Mouse (Mus musculus) midbrain, postnatal 0 days (tissue): Measurements from ENCODE around the gene Enpp7. TPM values are rescaled to one million over a fixed set of nuclear protein-coding genes. Genes with fewer than 3 reads are reported as not detected.

ENCODE experiments used
- ATAC-seq: fragments of 200-750 bp; cut with Nextera tagmentation; 2 replicates; pipeline ENCODE4 v1.8.0; 2017; ENCODE audit warnings: moderate number of reproducible peaks, mild to moderate bottlenecking, moderate TSS enrichment, moderate library complexity; ENCODE audit not compliant: low FRiP score
- DNase-seq: peaks from one replicate; pipeline ENCODE4 v3.0.0-alpha.2; 2015; ENCODE audit warnings: low spot score
- H3K27ac ChIP-seq: fragments of 300-500 bp; sonication (generic); 2 replicates; pipeline ENCODE4 v1.5.1; 2014; ENCODE audit warnings: low read depth, mild to moderate bottlenecking, low read length, mixed read lengths
- H3K27me3 ChIP-seq: fragments of 300-500 bp; sonication (generic); 2 replicates; pipeline ENCODE4 v1.6.1; 2014; ENCODE audit warnings: low read length, control low read depth, mixed read lengths; ENCODE audit not compliant: insufficient read depth
- H3K36me3 ChIP-seq: fragments of 300-500 bp; sonication (generic); 2 replicates; pipeline ENCODE4 v1.6.1; 2014; ENCODE audit warnings: low read length, control low read depth, mixed read lengths; ENCODE audit not compliant: insufficient read depth
- H3K4me1 ChIP-seq: fragments of 300-500 bp; sonication (generic); 2 replicates; pipeline ENCODE4 v1.6.1; 2014; ENCODE audit warnings: mild to moderate bottlenecking, control low read depth, antibody characterized with exemption, low read length, mixed read lengths; ENCODE audit not compliant: insufficient read depth
- H3K4me2 ChIP-seq: fragments of 300-500 bp; sonication (generic); 2 replicates; pipeline ENCODE4 v1.6.1; 2014; ENCODE audit warnings: low read depth, mild to moderate bottlenecking, low read length, mixed read lengths; ENCODE audit not compliant: poor library complexity, severe bottlenecking
- H3K4me3 ChIP-seq: fragments of 300-500 bp; sonication (generic); 2 replicates; pipeline ENCODE4 v1.5.1; 2014; ENCODE audit warnings: low read depth, mild to moderate bottlenecking, low read length, moderate library complexity
- H3K9ac ChIP-seq: fragments of 300-500 bp; sonication (generic); replicated peaks from 2 replicates; pipeline ENCODE4 v1.6.1; 2014; ENCODE audit warnings: mild to moderate bottlenecking, low read length, moderate library complexity, mixed read lengths; ENCODE audit not compliant: poor library complexity, severe bottlenecking
- H3K9me3 ChIP-seq: fragments of 300-500 bp; sonication (generic); 2 replicates; pipeline ENCODE4 v1.6.1; 2016; ENCODE audit warnings: low read length, control low read depth
- CTCF ChIP-seq: IDR thresholded peaks from 2 replicates; pipeline ENCODE4 v1.5.1; 2016; ENCODE audit warnings: antibody characterized with exemption, mild to moderate bottlenecking
- WGBS: fragments of 180-500 bp; shearing (Covaris S2); extraction: QIAGEN DNeasy Blood & Tissue Kit; methylation state at CpG from one replicate; pipeline ENCODE4 v1.1.7; 2014; 5-methylcytosine and 5-hydroxymethylcytosine counted together
- polyA plus RNA-seq: library from polyadenylated mRNA; unstranded; fragments of >200 nt; fragmentation: Nextera tagmentation; extraction: Ambion mirVana; gene quantifications from 2 replicates; pipeline ENCODE4 v1.2.1, GENCODE M21; 2015
- total RNA-seq: library from RNA; depleted of rRNA; stranded (reverse); fragments of >200 nt; gene quantifications from 2 replicates; pipeline ENCODE4 v1.2.3, GENCODE M21; 2014

Gene Enpp7
- total and polyA plus RNA-seq, 2 experiments from 2014 or later = not detected

DNA sequence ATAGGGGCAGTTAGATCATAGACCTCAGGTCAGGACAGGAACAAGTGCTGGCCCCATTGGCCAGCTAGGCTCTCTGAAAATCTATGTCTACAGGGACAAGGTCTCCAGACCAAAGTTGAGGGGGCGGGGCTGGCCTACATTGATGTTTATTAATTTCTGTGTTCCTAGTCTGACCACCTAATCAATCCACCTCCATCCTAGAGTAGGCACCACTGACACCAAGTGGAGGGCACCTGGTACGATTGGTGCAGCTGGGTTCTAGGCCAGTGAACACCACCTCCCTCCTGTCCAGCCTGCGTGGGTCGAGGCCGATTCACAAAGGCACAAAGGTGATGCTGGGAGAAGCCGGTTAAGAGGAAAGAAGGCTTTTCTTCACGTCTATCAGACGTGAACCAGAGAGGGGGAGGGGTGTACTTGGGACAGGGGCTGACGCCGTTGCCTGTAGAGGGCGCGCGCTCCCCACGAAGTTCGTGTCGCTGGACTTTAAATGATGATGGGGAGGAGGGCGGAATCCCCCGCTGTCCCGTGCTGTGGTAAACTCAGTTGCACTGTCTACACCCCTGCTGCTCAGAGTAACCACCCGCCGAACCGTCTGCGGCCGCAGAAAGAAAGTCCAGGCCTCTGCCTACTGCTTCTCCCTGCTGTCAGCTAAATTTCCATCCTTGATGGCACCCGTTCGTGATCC is 46.0 kb downstream of the Enpp7 start:
- TF ChIP-seq CTCF = peak; percentile 85
- Histone ChIP-seq H3K4me1 (peaks cover 16% of the 10 kb centered on the region; the same call in 1 of the 2 replicates), H3K36me3 (peaks cover 15% of the 10 kb centered on the region), H3K9ac (no peak overlapping the region), H3K27ac (no peak overlapping the region), H3K9me3 (no peaks in the 10 kb centered on the region), H3K4me2 (peak overlapping the region; percentile 13; the same call in 1 of the 2 replicates), H3K27me3 (peaks cover 16% of the 10 kb centered on the region), H3K4me3 (no peak overlapping the region)
- ATAC-seq = no peak; the same call in 1 of the 2 replicates
- peak; percentile 79 for DNase-seq
- 5% methylated on average over 25 of the region's 26 CpGs for WGBS

DNA sequence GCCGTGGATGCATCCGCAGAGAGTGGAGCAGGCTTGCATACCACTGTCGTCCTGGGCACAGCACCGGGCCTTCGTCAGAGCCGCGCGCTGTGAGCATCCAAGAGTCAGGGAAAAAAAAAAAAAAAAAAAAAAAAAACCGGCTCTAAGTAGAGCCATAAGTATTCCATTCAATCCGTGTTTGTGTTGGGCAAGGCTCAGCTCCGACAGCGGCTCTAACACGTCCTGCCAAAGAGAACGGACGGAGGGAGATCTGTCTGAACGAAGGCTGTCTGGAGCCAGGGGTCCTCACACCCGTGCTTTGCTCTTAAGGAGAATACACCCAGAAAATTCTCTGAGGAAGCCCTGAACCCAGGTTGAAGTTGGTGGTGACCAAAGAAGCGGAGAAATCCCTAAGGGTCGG is 46.6 kb downstream of the Enpp7 start:
- Histone ChIP-seq H3K27ac (no peak overlapping the region), H3K4me2 (peak overlapping the region; percentile 13; the same call in 1 of the 2 replicates), H3K9ac (no peak overlapping the region), H3K4me3 (no peak overlapping the region), H3K36me3 (peaks cover 17% of the 10 kb centered on the region), H3K9me3 (no peaks in the 10 kb centered on the region), H3K27me3 (peaks cover 16% of the 10 kb centered on the region), H3K4me1 (peaks cover 21% of the 10 kb centered on the region; the same call in 1 of the 2 replicates)
- ATAC-seq (no peak), DNase-seq (no peak)
- TF ChIP-seq CTCF = no peak
- WGBS = 18% methylated on average over 19 of the region's 19 CpGs

DNA sequence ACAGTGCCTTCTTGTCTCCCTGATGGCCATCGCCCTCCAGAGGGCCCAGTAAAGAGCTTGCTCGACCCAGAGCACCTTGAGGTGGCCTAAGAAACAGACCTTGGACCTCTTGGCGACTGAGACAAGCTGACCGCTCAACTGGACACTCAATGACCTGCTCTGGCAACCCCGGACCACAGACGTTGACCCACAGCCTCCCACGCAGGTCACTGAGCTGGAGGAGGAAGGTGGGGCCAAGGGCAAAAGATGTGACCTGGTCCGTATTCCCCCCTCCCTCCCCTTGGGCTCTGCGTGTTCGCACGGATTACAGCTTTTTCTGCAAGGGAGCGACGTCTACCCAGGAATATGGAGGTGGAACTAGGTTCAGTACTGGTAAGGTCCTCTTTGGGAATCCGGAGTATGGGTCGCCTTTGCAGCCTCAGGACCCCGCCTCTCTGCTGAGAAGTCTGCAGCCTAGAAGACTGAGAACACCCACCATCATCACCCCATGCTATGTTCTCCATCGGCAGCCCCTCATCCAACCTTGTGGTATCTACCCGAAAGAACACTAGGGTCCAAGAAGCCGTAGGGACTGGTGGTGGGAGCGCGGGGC is 47.2 kb downstream of the Enpp7 start:
- ATAC-seq = no peak
- H3K4me2 ChIP-seq = peak overlapping the region; percentile 15; the same call in 1 of the 2 replicates
- H3K36me3 ChIP-seq = peaks cover 14% of the 10 kb centered on the region
- no peaks in the 10 kb centered on the region for H3K9me3 ChIP-seq
- no peak overlapping the region for H3K27ac ChIP-seq
- no peak overlapping the region for H3K9ac ChIP-seq
- 7% methylated on average over 21 of the region's 21 CpGs for WGBS
- DNase-seq = no peak
- H3K4me3 ChIP-seq = no peak overlapping the region; the same call in 1 of the 2 replicates
- no peak for TF ChIP-seq CTCF
- H3K27me3 ChIP-seq = peaks cover 16% of the 10 kb centered on the region
- H3K4me1 ChIP-seq = peaks cover 21% of the 10 kb centered on the region; the same call in 1 of the 2 replicates

DNA sequence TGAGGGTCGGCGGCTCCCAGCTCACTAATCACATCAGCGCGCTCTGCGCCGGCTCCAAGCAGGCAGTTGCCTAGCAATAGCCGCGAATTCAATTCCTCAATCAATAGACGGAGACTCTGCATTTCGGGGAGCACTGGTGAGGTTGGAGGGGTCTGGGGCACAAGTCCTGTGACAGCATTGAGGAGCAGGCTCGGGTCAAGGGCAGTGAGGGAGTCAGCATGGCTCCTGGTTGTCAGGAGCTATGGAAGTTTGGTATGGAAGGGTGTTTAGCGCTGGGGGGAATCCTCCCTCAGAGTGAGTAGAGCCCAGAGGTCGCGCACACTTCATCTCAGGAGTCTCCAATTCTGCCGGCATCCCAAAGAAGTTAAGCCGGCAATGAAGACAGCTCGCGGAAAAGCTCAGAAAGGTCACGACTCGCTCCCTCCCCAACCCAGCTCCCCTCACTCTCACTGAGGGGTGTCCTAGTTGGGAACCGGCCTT is 47.7 kb downstream of the Enpp7 start:
- peaks cover 9% of the 10 kb centered on the region for H3K36me3 ChIP-seq
- H3K27ac ChIP-seq = no peak overlapping the region
- ATAC-seq = no peak
- DNase-seq = no peak
- H3K4me1 ChIP-seq = peaks cover 21% of the 10 kb centered on the region; the same call in 1 of the 2 replicates
- peak overlapping the region; percentile 15; the same call in 1 of the 2 replicates for H3K4me2 ChIP-seq
- no peak overlapping the region; the same call in 1 of the 2 replicates for H3K4me3 ChIP-seq
- no peak overlapping the region for H3K9ac ChIP-seq
- H3K27me3 ChIP-seq = peaks cover 16% of the 10 kb centered on the region
- H3K9me3 ChIP-seq = no peaks in the 10 kb centered on the region
- TF ChIP-seq CTCF = no peak
- 22% methylated on average over 21 of the region's 21 CpGs for WGBS

DNA sequence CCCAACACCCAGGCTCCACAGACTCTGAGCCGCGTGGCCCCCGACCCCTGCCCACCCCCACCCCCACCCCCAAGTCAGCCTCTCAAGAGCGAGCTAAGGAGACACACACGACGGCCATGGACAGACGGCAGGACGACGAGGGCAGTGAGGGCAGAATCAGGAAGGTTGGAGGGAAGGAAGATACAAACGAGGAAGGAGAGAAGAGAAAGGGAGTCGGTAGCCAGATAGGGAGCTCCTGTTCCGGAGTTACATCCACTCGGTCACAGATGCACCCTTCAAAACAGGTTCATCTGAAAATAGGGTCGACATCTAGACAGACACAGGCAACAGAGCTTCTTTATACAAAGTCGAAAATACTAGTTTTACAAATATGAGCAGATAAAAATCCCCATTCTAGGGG is 48.5 kb downstream of the Enpp7 start:
- WGBS = 23% methylated on average over 15 of the region's 15 CpGs
- TF ChIP-seq CTCF = no peak

More for the DNA sequence above, 48.5 kb downstream of the Enpp7 start:
- Histone ChIP-seq H3K27ac (no peak overlapping the region), H3K4me3 (peak overlapping the region; percentile 32; the same call in 1 of the 2 replicates), H3K9me3 (no peaks in the 10 kb centered on the region), H3K4me1 (peaks cover 21% of the 10 kb centered on the region; the same call in 1 of the 2 replicates), H3K4me2 (no peak overlapping the region), H3K36me3 (peaks cover 8% of the 10 kb centered on the region), H3K9ac (no peak overlapping the region), H3K27me3 (peaks cover 16% of the 10 kb centered on the region)
- no peak for DNase-seq
- no peak for ATAC-seq
